Mouse (Mus musculus): Measurements from ENCODE around the gene Prl8a1. TPM values are rescaled to one million over a fixed set of nuclear protein-coding genes. Genes with fewer than 3 reads are reported as not detected.

Prl8a1 gene
- not detected in 2 replicates for polyA plus RNA-seq (2014; fragmentation: Nextera tagmentation; extraction: Ambion mirVana)

- Histone ChIP-seq H3K9me3 (ENCODE audit: control insufficient read depth, low read length) (no peaks in the 10 kb centered on the region), H3K4me2 (no peak within 1 kb of the TSS), H3K4me3 (ENCODE audit: low read depth, low read length) (no peak within 1 kb of the TSS), H3K27me3 (ENCODE audit: control insufficient read depth, insufficient read depth, low read length) (no peaks in the 10 kb centered on the region), H3K36me3 (ENCODE audit: control insufficient read depth, insufficient read depth, low read length) (no peaks in the 10 kb centered on the region), H3K27ac (ENCODE audit: low read depth, low read length) (no peak within 1 kb of the TSS), H3K4me1 (ENCODE audit: control insufficient read depth, insufficient read depth, low read length) (no peaks in the 10 kb centered on the region), H3K9ac (ENCODE audit: low read length) (no peak within 1 kb of the TSS)
- ATAC-seq (ENCODE audit: low FRiP score): no peak
- DNase-seq (ENCODE audit: low spot score, missing footprints): no peak
- WGBS: 88% methylated on average over 2 of the region's 2 CpGs
These were observed at the start of gene Prl8a1 for GRCm38 (mm10) chr13:27582071-27582470. TSS of gene Prl8a1 (minus strand) at chr13:27582171.

GRCm38 (mm10) chr13:27610482-27610881 lies 28.5 kb upstream of the Prl8a1 start, which contains the start of gene Prl7b1:
TSS of gene Prl7b1 (minus strand) at chr13:27610582.
- H3K4me2 ChIP-seq: no peak within 1 kb of the TSS
- H3K9me3 ChIP-seq (ENCODE audit: control insufficient read depth, low read length): no peaks in the 10 kb centered on the region
- ATAC-seq (ENCODE audit: low FRiP score): no peak
- no peak within 1 kb of the TSS for H3K4me3 ChIP-seq (ENCODE audit: low read depth, low read length)
- no peaks in the 10 kb centered on the region for H3K4me1 ChIP-seq (ENCODE audit: control insufficient read depth, insufficient read depth, low read length)
- DNase-seq (ENCODE audit: low spot score, missing footprints): no peak
- 77% methylated on average over 4 of the region's 4 CpGs for WGBS
- no peaks in the 10 kb centered on the region for H3K36me3 ChIP-seq (ENCODE audit: control insufficient read depth, insufficient read depth, low read length)
- no peak within 1 kb of the TSS for H3K9ac ChIP-seq (ENCODE audit: low read length)
- H3K27me3 ChIP-seq (ENCODE audit: control insufficient read depth, insufficient read depth, low read length): no peaks in the 10 kb centered on the region
- H3K27ac ChIP-seq (ENCODE audit: low read depth, low read length): no peak within 1 kb of the TSS

GRCm38 (mm10) chr13:27564506-27564905 lies 17.5 kb downstream of the Prl8a1 start, which contains the start of gene Prl8a9:
TSS of gene Prl8a9 (minus strand) at chr13:27564606.
- Histone ChIP-seq H3K9me3 (ENCODE audit: control insufficient read depth, low read length) (no peaks in the 10 kb centered on the region), H3K4me3 (ENCODE audit: low read depth, low read length) (no peak within 1 kb of the TSS), H3K27me3 (ENCODE audit: control insufficient read depth, insufficient read depth, low read length) (no peaks in the 10 kb centered on the region), H3K27ac (ENCODE audit: low read depth, low read length) (no peak within 1 kb of the TSS), H3K9ac (ENCODE audit: low read length) (no peak within 1 kb of the TSS), H3K4me2 (no peak within 1 kb of the TSS), H3K36me3 (ENCODE audit: control insufficient read depth, insufficient read depth, low read length) (no peaks in the 10 kb centered on the region), H3K4me1 (ENCODE audit: control insufficient read depth, insufficient read depth, low read length) (no peaks in the 10 kb centered on the region)
- ATAC-seq (ENCODE audit: low FRiP score): no peak
- no peak for DNase-seq (ENCODE audit: low spot score, missing footprints)
- 88% methylated on average over 2 of the region's 2 CpGs for WGBS

- H3K4me3 ChIP-seq (ENCODE audit: low read depth, low read length): no peak overlapping the region
- H3K4me2 ChIP-seq: no peak overlapping the region
- no peaks in the 10 kb centered on the region for H3K9me3 ChIP-seq (ENCODE audit: control insufficient read depth, low read length)
- no peak for DNase-seq (ENCODE audit: low spot score, missing footprints)
- H3K4me1 ChIP-seq (ENCODE audit: control insufficient read depth, insufficient read depth, low read length): no peaks in the 10 kb centered on the region
- ATAC-seq (ENCODE audit: low FRiP score): no peak
- H3K9ac ChIP-seq (ENCODE audit: low read length): no peak overlapping the region
- no peaks in the 10 kb centered on the region for H3K27me3 ChIP-seq (ENCODE audit: control insufficient read depth, insufficient read depth, low read length)
- no peak overlapping the region for H3K27ac ChIP-seq (ENCODE audit: low read depth, low read length)
- H3K36me3 ChIP-seq (ENCODE audit: control insufficient read depth, insufficient read depth, low read length): no peaks in the 10 kb centered on the region
These were observed 28.6 kb downstream of the Prl8a1 start for GRCm38 (mm10) chr13:27553336-27553735.

Other genes with a start within 250 kb of the Prl8a1 start
- gene Prl8a2, start 236.5 kb downstream of the Prl8a1 start, polyA plus RNA-seq (2014; fragmentation: Nextera tagmentation; extraction: Ambion mirVana): not detected in 2 replicates
- gene Prl2b1, start 191.3 kb downstream of the Prl8a1 start, polyA plus RNA-seq (2014; fragmentation: Nextera tagmentation; extraction: Ambion mirVana): not detected in 2 replicates
- 0.31 TPM in 1 of 2 replicates, not detected in the other for gene Prl8a6, start 143.5 kb downstream of the Prl8a1 start, polyA plus RNA-seq (2014; fragmentation: Nextera tagmentation; extraction: Ambion mirVana)
- not detected in 2 replicates for gene Prl8a8, start 69.0 kb downstream of the Prl8a1 start, polyA plus RNA-seq (2014; fragmentation: Nextera tagmentation; extraction: Ambion mirVana)
- not detected in 2 replicates for gene Prl8a9, start 17.6 kb downstream of the Prl8a1 start, polyA plus RNA-seq (2014; fragmentation: Nextera tagmentation; extraction: Ambion mirVana)
- not detected in 2 replicates for gene Prl7b1, start 28.4 kb upstream of the Prl8a1 start, polyA plus RNA-seq (2014; fragmentation: Nextera tagmentation; extraction: Ambion mirVana)
- gene Prl7a1, start 60.3 kb upstream of the Prl8a1 start, polyA plus RNA-seq (2014; fragmentation: Nextera tagmentation; extraction: Ambion mirVana): not detected in 2 replicates
- not detected in 2 replicates for gene Prl7a2, start 85.9 kb upstream of the Prl8a1 start, polyA plus RNA-seq (2014; fragmentation: Nextera tagmentation; extraction: Ambion mirVana)
- gene Prl7d1, start 134.6 kb upstream of the Prl8a1 start, polyA plus RNA-seq (2014; fragmentation: Nextera tagmentation; extraction: Ambion mirVana): not detected in 2 replicates
- not detected in 2 replicates for gene Prl7c1, start 198.6 kb upstream of the Prl8a1 start, polyA plus RNA-seq (2014; fragmentation: Nextera tagmentation; extraction: Ambion mirVana)
- not detected in 2 replicates for gene Prl2a1, start 219.5 kb upstream of the Prl8a1 start, polyA plus RNA-seq (2014; fragmentation: Nextera tagmentation; extraction: Ambion mirVana)

All from midbrain, embryonic 11.5 days (tissue).